Mouse (Mus musculus) embryonic fibroblast, embryonic 13.5 days (primary cell): Measurements from ENCODE around the gene Rgs19. TPM values are rescaled to one million over a fixed set of nuclear protein-coding genes. Genes with fewer than 3 reads are reported as not detected.

Experiments used
- H3K27ac ChIP-seq: 2 replicates; pipeline ENCODE4 v1.5.1; 2012; ENCODE audit warnings: low read length, control low read depth, inconsistent platforms; ENCODE audit not compliant: insufficient read depth
- H3K4me1 ChIP-seq: 2 replicates; pipeline ENCODE4 v1.6.1; 2011; ENCODE audit warnings: low read length; ENCODE audit not compliant: control insufficient read depth, insufficient read depth
- H3K4me3 ChIP-seq: 2 replicates; pipeline ENCODE4 v1.5.1; 2011; ENCODE audit warnings: mild to moderate bottlenecking, control low read depth, low read length; ENCODE audit not compliant: insufficient read depth
- CTCF ChIP-seq: IDR thresholded peaks from 2 replicates; pipeline ENCODE4 v1.5.1; 2011; ENCODE audit warnings: mild to moderate bottlenecking, control low read depth, low read length, moderate library complexity, borderline replicate concordance; ENCODE audit not compliant: insufficient read depth
- POLR2A ChIP-seq: IDR thresholded peaks from 2 replicates; pipeline ENCODE4 v1.6.1; 2011; ENCODE audit warnings: low read depth, mild to moderate bottlenecking, control low read depth, low read length, moderate library complexity
- polyA plus RNA-seq: library from polyadenylated mRNA; stranded (reverse); fragments of >200 nt; gene quantifications from 2 replicates; pipeline ENCODE4 v1.2.4, GENCODE M21; 2011; ENCODE audit warnings: low read depth; ENCODE audit not compliant: missing spikeins, insufficient read length

Rgs19 gene
- 66.1 and 87.1 TPM in 2 replicates for polyA plus RNA-seq

GRCm38 (mm10) chr2:181693339-181694280 lies at the start of gene Rgs19:
Gene Rgs19, minus strand, starts transcription at chr2:181693977.
- TF ChIP-seq CTCF (no peak), POLR2A (peak; percentile 82)
- Histone ChIP-seq H3K27ac (no peak within 1 kb of the TSS), H3K4me1 (no peaks in the 10 kb centered on the region), H3K4me3 (peak within 1 kb of the TSS; percentile 78)

- Histone ChIP-seq H3K27ac (no peak overlapping the region), H3K4me3 (no peak overlapping the region), H3K4me1 (no peaks in the 10 kb centered on the region)
- TF ChIP-seq POLR2A = no peak
- no peak for TF ChIP-seq CTCF
Measured at GRCm38 (mm10) chr2:181730051-181730450, 36.3 kb upstream of the Rgs19 start.

- Histone ChIP-seq H3K4me3 (no peak overlapping the region), H3K27ac (no peak overlapping the region), H3K4me1 (no peaks in the 10 kb centered on the region)
- TF ChIP-seq POLR2A (no peak), CTCF (no peak)
Measured at GRCm38 (mm10) chr2:181727659-181728262, 34.0 kb upstream of the Rgs19 start.

GRCm38 (mm10) chr2:181722213-181722612 lies 28.4 kb upstream of the Rgs19 start:
- Histone ChIP-seq H3K27ac (no peak overlapping the region), H3K4me1 (no peaks in the 10 kb centered on the region), H3K4me3 (no peak overlapping the region)
- TF ChIP-seq CTCF (peak; percentile 58; the same call in 1 of the 2 replicates), POLR2A (no peak)

- no peaks in the 10 kb centered on the region for H3K4me1 ChIP-seq
- H3K27ac ChIP-seq = no peak overlapping the region
- no peak overlapping the region for H3K4me3 ChIP-seq
- no peak for TF ChIP-seq POLR2A
- TF ChIP-seq CTCF = no peak
Measured at GRCm38 (mm10) chr2:181721200-181721599, 27.4 kb upstream of the Rgs19 start.

- H3K4me3 ChIP-seq = no peak overlapping the region
- H3K27ac ChIP-seq = no peak overlapping the region
- TF ChIP-seq CTCF (no peak), POLR2A (no peak)
- no peaks in the 10 kb centered on the region for H3K4me1 ChIP-seq
Measured at GRCm38 (mm10) chr2:181720061-181720460, 26.3 kb upstream of the Rgs19 start.

- Histone ChIP-seq H3K4me1 (no peaks in the 10 kb centered on the region), H3K27ac (no peak overlapping the region), H3K4me3 (no peak overlapping the region)
- TF ChIP-seq CTCF (no peak), POLR2A (no peak)
Measured at GRCm38 (mm10) chr2:181716991-181717390, 23.2 kb upstream of the Rgs19 start.

GRCm38 (mm10) chr2:181715382-181715781 lies 21.6 kb upstream of the Rgs19 start:
- H3K4me1 ChIP-seq = no peaks in the 10 kb centered on the region
- no peak overlapping the region for H3K4me3 ChIP-seq
- no peak overlapping the region for H3K27ac ChIP-seq
- no peak for TF ChIP-seq POLR2A
- no peak for TF ChIP-seq CTCF

- H3K4me3 ChIP-seq = no peak within 1 kb of the TSS
- no peak for TF ChIP-seq CTCF
- no peak for TF ChIP-seq POLR2A
- H3K4me1 ChIP-seq = no peaks in the 10 kb centered on the region
- no peak within 1 kb of the TSS for H3K27ac ChIP-seq
Measured at GRCm38 (mm10) chr2:181714903-181715326, 21.1 kb upstream of the Rgs19 start, which contains the start of gene Oprl1. Gene Oprl1, plus strand, starts transcription at chr2:181715016.

- no peak for TF ChIP-seq CTCF
- TF ChIP-seq POLR2A = no peak
- Histone ChIP-seq H3K4me3 (no peak overlapping the region), H3K27ac (no peak overlapping the region), H3K4me1 (no peaks in the 10 kb centered on the region)
Measured at GRCm38 (mm10) chr2:181713749-181714148, 20.0 kb upstream of the Rgs19 start.
